Mouse (Mus musculus) limb, embryonic 15.5 days (tissue): ENCODE measurements around the gene Psg22. TPM values are rescaled to one million over a fixed set of nuclear protein-coding genes. Genes with fewer than 3 reads are reported as not detected.
"Not testable (repeated sequence)": the region's sequence is repeated elsewhere in the genome, so short reads cannot be mapped to it uniquely, and the experiment has no call there.

Experiments used
- ATAC-seq: fragments of 200-750 bp; cut with Nextera tagmentation; 2 replicates; pipeline ENCODE4 v1.8.0; 2017; ENCODE audit warnings: low read depth, moderate TSS enrichment; ENCODE audit not compliant: insufficient number of reproducible peaks, low FRiP score, low TSS enrichment
- H3K27ac ChIP-seq: fragments of 300-500 bp; sonication (generic); 2 replicates; pipeline ENCODE4 v1.5.1; 2015; ENCODE audit warnings: moderate library complexity, mild to moderate bottlenecking, inconsistent platforms
- H3K27me3 ChIP-seq: fragments of 300-500 bp; sonication (generic); 2 replicates; pipeline ENCODE4 v1.6.1; 2015; ENCODE audit warnings: inconsistent platforms
- H3K36me3 ChIP-seq: fragments of 300-500 bp; sonication (generic); 2 replicates; pipeline ENCODE4 v1.6.1; 2015; ENCODE audit warnings: inconsistent platforms
- H3K4me1 ChIP-seq: fragments of 300-500 bp; sonication (generic); 2 replicates; pipeline ENCODE4 v1.6.1; 2015; ENCODE audit warnings: inconsistent platforms
- H3K4me2 ChIP-seq: fragments of 300-500 bp; sonication (generic); 2 replicates; pipeline ENCODE4 v1.6.1; 2015; ENCODE audit warnings: mild to moderate bottlenecking, inconsistent platforms
- H3K4me3 ChIP-seq: fragments of 300-500 bp; sonication (generic); 2 replicates; pipeline ENCODE4 v1.5.1; 2015; ENCODE audit warnings: mild to moderate bottlenecking, inconsistent platforms
- H3K9ac ChIP-seq: fragments of 300-500 bp; sonication (generic); 2 replicates; pipeline ENCODE4 v1.6.1; 2015; ENCODE audit warnings: inconsistent platforms
- H3K9me3 ChIP-seq: fragments of 300-500 bp; sonication (generic); 2 replicates; pipeline ENCODE4 v1.6.1; 2016; ENCODE audit warnings: inconsistent platforms
- WGBS: fragments of 180-500 bp; shearing (Covaris S2); methylation state at CpG from one replicate; pipeline ENCODE4 v1.1.7; 2015; 5-methylcytosine and 5-hydroxymethylcytosine counted together
- polyA plus RNA-seq: library from polyadenylated mRNA; unstranded; fragments of >200 nt; fragmentation: Nextera tagmentation; extraction: Ambion mirVana; gene quantifications from 2 replicates; pipeline ENCODE4 v1.2.1, GENCODE M21; 2015

The Psg22 gene
- polyA plus RNA-seq, 1 experiment from 2014 or later: not detected

DNA sequence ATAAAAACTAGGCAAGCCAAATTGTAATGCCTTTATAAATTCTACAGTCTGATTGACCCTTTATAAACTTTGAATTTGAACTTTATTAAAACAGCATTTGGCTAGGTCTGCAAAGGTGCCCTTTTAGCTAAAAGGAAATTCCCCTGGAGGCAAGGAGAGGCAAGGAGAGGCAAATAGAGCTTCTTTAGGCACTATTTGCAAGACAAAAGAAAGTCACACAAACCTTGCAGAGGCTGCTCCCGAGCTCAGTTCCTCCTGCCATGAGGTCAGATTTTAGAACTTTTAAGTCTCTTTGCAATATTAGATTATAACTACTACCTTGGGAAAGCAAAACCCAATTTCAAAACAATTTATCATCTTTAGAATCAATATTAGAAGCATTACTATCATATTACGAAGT is 29.5 kb downstream of the Psg22 start:
- WGBS: 50% methylated on average over 2 of the region's 2 CpGs
- H3K36me3 ChIP-seq, H3K9me3 ChIP-seq, H3K27ac ChIP-seq, ATAC-seq, H3K4me1 ChIP-seq, H3K9ac ChIP-seq, H3K4me2 ChIP-seq, H3K4me3 ChIP-seq: not testable (repeated sequence)
- H3K27me3 ChIP-seq: peaks cover 22% of the 10 kb centered on the region

DNA sequence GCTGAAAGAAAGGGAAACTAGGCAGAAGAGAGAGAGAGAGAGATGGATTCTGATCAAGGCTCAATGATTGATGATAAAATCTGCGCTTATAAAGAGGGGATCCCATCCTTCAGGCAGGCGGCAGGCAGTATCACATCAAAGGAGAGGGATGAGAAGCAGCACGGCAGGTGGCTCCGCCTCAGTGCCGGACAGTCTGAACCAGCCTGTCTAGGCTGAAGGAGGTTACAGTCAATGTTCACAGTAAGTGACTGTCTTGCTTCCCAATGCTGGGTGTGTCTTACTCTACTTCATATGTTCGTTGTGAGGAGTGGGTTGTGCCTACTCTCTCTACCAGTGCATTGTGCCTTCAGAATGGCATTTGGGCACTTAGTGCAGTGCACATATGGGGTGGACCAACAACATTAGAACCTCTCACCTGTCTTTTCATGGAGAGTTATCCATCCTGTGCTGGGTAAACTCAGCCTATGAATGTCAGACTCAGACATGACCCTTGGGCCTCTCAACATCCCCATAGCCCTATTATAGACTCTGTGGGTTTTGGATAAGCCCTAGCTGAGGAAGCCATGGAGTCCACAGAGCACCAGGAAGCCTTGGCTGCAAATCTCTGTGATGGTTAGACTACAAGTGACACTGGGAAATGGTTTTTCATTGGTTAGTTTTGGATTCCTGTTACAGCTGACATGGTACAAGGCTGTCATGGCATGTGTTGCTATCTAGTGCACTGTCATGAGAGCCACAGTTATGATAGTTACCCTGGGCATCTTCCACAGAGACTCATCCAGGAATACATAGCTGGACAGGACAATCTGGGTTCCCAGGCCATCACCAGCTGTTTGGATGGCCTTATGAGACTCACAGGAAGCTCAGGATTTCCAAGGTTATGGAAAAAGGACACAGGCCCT is 31.4 kb downstream of the Psg22 start:
- Histone ChIP-seq H3K4me2 (no peak overlapping the region), H3K27me3 (peaks cover 22% of the 10 kb centered on the region), H3K27ac (no peak overlapping the region), H3K9me3 (no peaks in the 10 kb centered on the region), H3K4me3 (no peak overlapping the region), H3K4me1 (no peaks in the 10 kb centered on the region), H3K36me3 (no peaks in the 10 kb centered on the region), H3K9ac (no peak overlapping the region)
- 23% methylated on average over 6 of the region's 6 CpGs for WGBS
- ATAC-seq: no peak

DNA sequence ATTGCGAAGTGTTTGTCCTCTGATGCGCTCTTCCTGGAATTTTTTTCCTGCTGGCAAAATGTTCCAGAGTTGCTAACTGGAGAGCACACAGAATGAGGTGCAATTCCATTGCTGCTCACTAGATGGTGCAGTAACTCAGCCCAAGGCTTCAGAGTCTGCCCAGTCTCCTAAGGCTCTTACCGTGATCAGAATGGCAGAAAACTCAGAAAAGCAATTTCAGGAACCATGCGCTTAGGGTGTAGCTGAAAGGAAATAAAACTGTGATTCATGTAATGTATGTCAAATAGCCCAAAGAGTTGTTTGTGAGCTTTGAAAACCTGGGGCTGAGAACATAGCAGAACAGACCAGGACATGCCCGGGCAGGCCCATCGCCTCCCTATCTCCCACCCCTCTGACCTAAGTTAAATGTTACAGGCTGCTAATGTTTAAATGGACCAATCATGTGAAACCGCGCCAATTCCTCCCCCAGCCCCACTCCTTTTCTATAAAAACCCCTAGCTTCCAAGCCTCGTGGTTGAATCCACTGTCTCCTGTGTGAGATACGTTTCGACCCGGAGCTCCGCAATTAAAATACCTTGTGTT is 32.1 kb downstream of the Psg22 start:
- not testable (repeated sequence) for H3K9me3 ChIP-seq, H3K27ac ChIP-seq, H3K36me3 ChIP-seq, ATAC-seq, H3K4me1 ChIP-seq, H3K4me3 ChIP-seq, H3K9ac ChIP-seq, H3K4me2 ChIP-seq
- 51% methylated on average over 11 of the region's 13 CpGs for WGBS
- peaks cover 22% of the 10 kb centered on the region for H3K27me3 ChIP-seq

DNA sequence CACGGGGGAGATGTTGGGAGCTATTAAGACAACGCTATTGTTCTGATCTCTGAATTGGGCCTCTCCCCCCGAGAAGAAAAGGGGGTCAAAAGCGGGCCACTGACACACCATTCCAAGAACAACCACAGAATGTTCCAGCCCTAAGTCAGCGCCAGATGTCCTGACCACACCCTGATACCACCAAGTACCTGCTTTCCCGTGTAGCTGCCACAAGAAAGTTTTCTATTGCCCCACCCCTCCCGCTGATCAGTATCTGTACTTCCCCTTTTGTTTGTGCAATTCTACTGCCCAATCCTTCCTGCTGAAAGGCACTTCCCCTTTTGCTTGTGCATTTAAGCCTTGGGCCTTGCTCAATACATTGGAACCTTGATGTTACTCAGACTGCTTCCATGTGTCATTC is 42.3 kb downstream of the Psg22 start:
- ATAC-seq, H3K27me3 ChIP-seq, H3K9ac ChIP-seq, H3K36me3 ChIP-seq, H3K4me2 ChIP-seq, H3K4me1 ChIP-seq, H3K4me3 ChIP-seq, H3K27ac ChIP-seq, H3K9me3 ChIP-seq: not testable (repeated sequence)
- 87% methylated on average over 7 of the region's 7 CpGs for WGBS

DNA sequence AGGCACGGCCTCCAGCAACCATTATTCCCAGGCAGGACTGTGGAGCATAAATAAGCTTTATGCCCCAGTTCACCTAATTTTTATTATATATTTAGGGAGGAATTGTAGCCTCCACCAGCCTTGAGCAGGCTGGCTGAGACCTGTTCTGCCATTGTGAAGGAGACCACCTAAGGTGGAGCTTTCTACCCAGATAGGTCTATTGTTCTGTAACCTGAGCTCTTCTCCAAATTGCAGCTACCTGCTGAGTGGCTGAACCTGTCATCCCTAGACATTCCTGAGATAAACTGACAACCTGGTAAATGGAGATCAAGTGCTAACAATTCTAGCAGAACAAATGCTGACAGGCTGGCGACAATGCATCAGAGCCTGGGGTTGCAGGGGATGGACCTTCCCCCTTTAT is 45.0 kb downstream of the Psg22 start:
- not testable (repeated sequence) for H3K4me1 ChIP-seq, H3K4me2 ChIP-seq, ATAC-seq, H3K27me3 ChIP-seq, H3K9ac ChIP-seq, H3K9me3 ChIP-seq, H3K27ac ChIP-seq, H3K36me3 ChIP-seq, H3K4me3 ChIP-seq
- 43% methylated on average over 1 of the region's 2 CpGs for WGBS

Other genes starting within 250 kb of the Psg22 start
- gene Psg26, start 233.9 kb upstream of the Psg22 start, polyA plus RNA-seq: not detected in 2 replicates
- not detected in 2 replicates for gene Psg25, start 185.8 kb upstream of the Psg22 start, polyA plus RNA-seq
- not detected in 2 replicates for gene Psg27, start 150.8 kb upstream of the Psg22 start, polyA plus RNA-seq
- gene Psg23, start 101.6 kb upstream of the Psg22 start, polyA plus RNA-seq: not detected in 2 replicates
- gene Psg21, start 61.4 kb upstream of the Psg22 start, polyA plus RNA-seq: not detected in 2 replicates
- gene Psg20, start 31.9 kb upstream of the Psg22 start, polyA plus RNA-seq: not detected in 2 replicates
- gene Psg19, start 80.4 kb downstream of the Psg22 start, polyA plus RNA-seq: not detected in 2 replicates
- not detected in 2 replicates for gene Psg17, start 103.5 kb downstream of the Psg22 start, polyA plus RNA-seq
- gene Mill2, start 121.9 kb downstream of the Psg22 start, polyA plus RNA-seq: 0.42 and 0.76 TPM in 2 replicates
- 2.4 and 3.2 TPM in 2 replicates for gene Pglyrp1, start 153.2 kb downstream of the Psg22 start, polyA plus RNA-seq
- 28.0 TPM in 2 replicates for gene Ccdc61, start 192.3 kb downstream of the Psg22 start, polyA plus RNA-seq
- gene Nova2, start 207.8 kb downstream of the Psg22 start, polyA plus RNA-seq: 0.36 and 0.68 TPM in 2 replicates